Mouse (Mus musculus) embryonic facial prominence, embryonic 11.5 days (tissue): ENCODE measurements around the gene Krtap4-6. TPM values are rescaled to one million over a fixed set of nuclear protein-coding genes. Genes with fewer than 3 reads are reported as not detected.
"Not testable (repeated sequence)": the region's sequence is repeated elsewhere in the genome, so short reads cannot be mapped to it uniquely, and the experiment has no call there.

Source experiments
- ATAC-seq: fragments of 200-750 bp; cut with Nextera tagmentation; replicated peaks from 2 replicates; pipeline ENCODE4 v1.8.0; 2017; ENCODE audit warnings: low read depth; ENCODE audit not compliant: insufficient number of reproducible peaks, low FRiP score, low TSS enrichment
- DNase-seq: peaks from one replicate; pipeline ENCODE4 v3.0.0-alpha.2; 2015; ENCODE audit warnings: low spot score
- H3K27ac ChIP-seq: fragments of 300-500 bp; sonication (generic); replicated peaks from 2 replicates; pipeline ENCODE4 v1.5.1; 2014; ENCODE audit warnings: mild to moderate bottlenecking, low read depth, low read length, control low read depth
- H3K27me3 ChIP-seq: fragments of 300-500 bp; sonication (generic); 2 replicates; pipeline ENCODE4 v1.6.1; 2014; ENCODE audit warnings: mild to moderate bottlenecking, low read length, moderate library complexity, mixed read lengths; ENCODE audit not compliant: control insufficient read depth, insufficient read depth
- H3K36me3 ChIP-seq: fragments of 300-500 bp; sonication (generic); replicated peaks from 2 replicates; pipeline ENCODE4 v1.6.1; 2014; ENCODE audit warnings: low read depth, mild to moderate bottlenecking, low read length, moderate library complexity, mixed read lengths; ENCODE audit not compliant: control insufficient read depth, insufficient read depth
- H3K4me1 ChIP-seq: fragments of 300-500 bp; sonication (generic); 2 replicates; pipeline ENCODE4 v1.6.1; 2014; ENCODE audit warnings: low read length, mixed read lengths; ENCODE audit not compliant: control insufficient read depth, insufficient read depth
- H3K4me2 ChIP-seq: fragments of 300-500 bp; sonication (generic); 2 replicates; pipeline ENCODE4 v1.6.1; 2014; ENCODE audit warnings: low read depth, mild to moderate bottlenecking, control low read depth, low read length, moderate library complexity
- H3K4me3 ChIP-seq: fragments of 300-500 bp; sonication (generic); 2 replicates; pipeline ENCODE4 v1.5.1; 2014; ENCODE audit warnings: low read depth, low read length, control low read depth
- H3K9ac ChIP-seq: fragments of 300-500 bp; sonication (generic); replicated peaks from 2 replicates; pipeline ENCODE4 v1.6.1; 2014; ENCODE audit warnings: mild to moderate bottlenecking, control low read depth, low read length
- H3K9me3 ChIP-seq: fragments of 300-500 bp; sonication (generic); replicated peaks from 2 replicates; pipeline ENCODE4 v1.6.1; 2016; ENCODE audit warnings: mild to moderate bottlenecking, low read length, inconsistent platforms, mixed read lengths; ENCODE audit not compliant: control insufficient read depth
- WGBS: fragments of 180-500 bp; shearing (Covaris S2); extraction: QIAGEN DNeasy Blood & Tissue Kit; methylation state at CpG from one replicate; pipeline ENCODE4 v1.1.7; 2014; 5-methylcytosine and 5-hydroxymethylcytosine counted together
- polyA plus RNA-seq: library from polyadenylated mRNA; unstranded; fragments of >200 nt; fragmentation: Nextera tagmentation; extraction: Ambion mirVana; gene quantifications from 2 replicates; pipeline ENCODE4 v1.2.1, GENCODE M21; 2014

Gene Krtap4-6
- polyA plus RNA-seq, 1 experiment from 2014 or later: not detected

- no peak for ATAC-seq
These were observed 15.6 kb downstream of the Krtap4-6 start, which contains the start of gene Gm11555 for GRCm38 (mm10) chr11:99650136-99650535. TSS of gene Gm11555 (minus strand) at chr11:99650236.

GRCm38 (mm10) chr11:99646444-99646843, 19.3 kb downstream of the Krtap4-6 start:
- DNase-seq: no peak
- Histone ChIP-seq H3K4me3 (no peak overlapping the region), H3K9me3 (no peaks in the 10 kb centered on the region), H3K27ac (no peak overlapping the region), H3K4me2 (no peak overlapping the region), H3K9ac (no peak overlapping the region), H3K27me3 (no peaks in the 10 kb centered on the region), H3K4me1 (no peaks in the 10 kb centered on the region), H3K36me3 (no peaks in the 10 kb centered on the region)
- ATAC-seq: no peak
- 82% methylated on average over 15 of the region's 15 CpGs for WGBS

More at GRCm38 (mm10) chr11:99650136-99650535, 15.6 kb downstream of the Krtap4-6 start, which contains the start of gene Gm11555:
- Histone ChIP-seq H3K4me1 (no peaks in the 10 kb centered on the region), H3K36me3 (no peaks in the 10 kb centered on the region), H3K9me3 (no peaks in the 10 kb centered on the region), H3K27me3 (no peaks in the 10 kb centered on the region), H3K27ac (no peak within 1 kb of the TSS), H3K4me3 (no peak within 1 kb of the TSS), H3K4me2 (no peak within 1 kb of the TSS), H3K9ac (no peak within 1 kb of the TSS)
- no peak for DNase-seq
- 88% methylated on average over 2 of the region's 2 CpGs for WGBS

- Histone ChIP-seq H3K4me2 (no peak overlapping the region), H3K36me3 (no peaks in the 10 kb centered on the region), H3K4me1 (no peaks in the 10 kb centered on the region), H3K4me3 (no peak overlapping the region), H3K27me3 (no peaks in the 10 kb centered on the region), H3K9me3 (no peaks in the 10 kb centered on the region), H3K9ac (no peak overlapping the region), H3K27ac (no peak overlapping the region)
- DNase-seq: no peak
- ATAC-seq: no peak
- WGBS: 78% methylated on average over 3 of the region's 3 CpGs
These were observed 21.4 kb downstream of the Krtap4-6 start for GRCm38 (mm10) chr11:99644351-99644750.

- not testable (repeated sequence) for H3K4me2 ChIP-seq, H3K4me1 ChIP-seq, H3K9me3 ChIP-seq, H3K27me3 ChIP-seq, H3K4me3 ChIP-seq, H3K9ac ChIP-seq, DNase-seq, H3K36me3 ChIP-seq, ATAC-seq, H3K27ac ChIP-seq
- WGBS: 88% methylated on average over 9 of the region's 9 CpGs
These were observed 22.1 kb downstream of the Krtap4-6 start, which contains the start of gene Krtap4-7 for GRCm38 (mm10) chr11:99643635-99644139. TSS of gene Krtap4-7 (minus strand) at chr11:99644089.

- Histone ChIP-seq H3K4me3 (no peak overlapping the region), H3K9me3 (no peaks in the 10 kb centered on the region), H3K36me3 (no peaks in the 10 kb centered on the region), H3K9ac (no peak overlapping the region), H3K27ac (no peak overlapping the region), H3K4me2 (no peak overlapping the region), H3K4me1 (no peaks in the 10 kb centered on the region), H3K27me3 (no peaks in the 10 kb centered on the region)
- 20% methylated on average over 1 of the region's 1 CpGs for WGBS
- peak; percentile 32 for DNase-seq
- no peak for ATAC-seq
These were observed 24.8 kb downstream of the Krtap4-6 start for GRCm38 (mm10) chr11:99640926-99641325.

GRCm38 (mm10) chr11:99637086-99637485, 28.7 kb downstream of the Krtap4-6 start:
- DNase-seq (no peak), ATAC-seq (no peak)
- H3K4me2 ChIP-seq: no peak overlapping the region
- no peak overlapping the region for H3K27ac ChIP-seq
- H3K9me3 ChIP-seq: no peaks in the 10 kb centered on the region
- H3K4me1 ChIP-seq: no peaks in the 10 kb centered on the region
- WGBS: 80% methylated on average over 1 of the region's 1 CpGs
- no peak overlapping the region for H3K9ac ChIP-seq
- no peak overlapping the region for H3K4me3 ChIP-seq
- H3K36me3 ChIP-seq: no peaks in the 10 kb centered on the region
- no peaks in the 10 kb centered on the region for H3K27me3 ChIP-seq

GRCm38 (mm10) chr11:99634653-99635134, 31.1 kb downstream of the Krtap4-6 start, which contains the start of gene Krtap4-2:
TSS of gene Krtap4-2 (minus strand) at chr11:99635084.
- H3K9ac ChIP-seq: no peak within 1 kb of the TSS
- H3K4me2 ChIP-seq: no peak within 1 kb of the TSS
- ATAC-seq (no peak), DNase-seq (no peak)
- H3K4me3 ChIP-seq: no peak within 1 kb of the TSS
- H3K4me1 ChIP-seq: no peaks in the 10 kb centered on the region
- H3K36me3 ChIP-seq: no peaks in the 10 kb centered on the region
- H3K27me3 ChIP-seq: no peaks in the 10 kb centered on the region
- 38% methylated on average over 8 of the region's 8 CpGs for WGBS
- H3K9me3 ChIP-seq: no peaks in the 10 kb centered on the region
- no peak within 1 kb of the TSS for H3K27ac ChIP-seq

GRCm38 (mm10) chr11:99633293-99633692, 32.5 kb downstream of the Krtap4-6 start:
- no peaks in the 10 kb centered on the region for H3K36me3 ChIP-seq
- H3K4me3 ChIP-seq: no peak overlapping the region
- ATAC-seq (no peak), DNase-seq (no peak)
- H3K9me3 ChIP-seq: no peaks in the 10 kb centered on the region
- no peaks in the 10 kb centered on the region for H3K27me3 ChIP-seq
- no peak overlapping the region for H3K9ac ChIP-seq
- H3K4me2 ChIP-seq: no peak overlapping the region
- 60% methylated on average over 2 of the region's 2 CpGs for WGBS
- H3K27ac ChIP-seq: no peak overlapping the region
- H3K4me1 ChIP-seq: no peaks in the 10 kb centered on the region
